Mouse (Mus musculus): Measurements from ENCODE around the gene Dnajc28. TPM values are rescaled to one million over a fixed set of nuclear protein-coding genes. Genes with fewer than 3 reads are reported as not detected.

The Dnajc28 gene
- polyA plus RNA-seq, 1 experiment from 2014 or later: 4.0 TPM

DNA sequence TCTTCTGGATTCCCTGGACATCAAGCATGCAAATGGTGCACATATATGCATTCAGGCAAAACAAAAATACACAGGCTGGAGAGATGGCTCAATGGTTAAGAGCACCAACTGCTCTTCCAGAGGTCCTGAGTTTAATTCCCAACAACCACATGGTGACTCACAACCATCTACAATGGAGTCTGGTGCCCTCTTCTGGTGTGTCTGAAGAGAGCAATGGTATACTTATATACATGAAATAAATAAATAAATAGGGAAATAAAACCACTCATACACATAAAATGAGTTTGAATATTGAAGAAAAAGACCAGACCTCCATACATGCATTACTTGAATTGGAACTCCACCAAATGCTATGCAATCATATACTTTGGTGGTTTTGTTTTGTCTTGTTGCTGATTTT is 19.6 kb downstream of the Dnajc28 start:
- H3K9me3 ChIP-seq (replicated peaks): no peaks in the 10 kb centered on the region
- peaks cover 38% of the 10 kb centered on the region for H3K27me3 ChIP-seq (ENCODE audit: low read depth, poor library complexity, severe bottlenecking)
- no peak overlapping the region for H3K4me3 ChIP-seq
- peaks cover 20% of the 10 kb centered on the region for H3K4me1 ChIP-seq
- no peak overlapping the region for H3K27ac ChIP-seq (replicated peaks)
- no peak for DNase-seq (ENCODE audit: low spot score)
- no peaks in the 10 kb centered on the region for H3K36me3 ChIP-seq

DNA sequence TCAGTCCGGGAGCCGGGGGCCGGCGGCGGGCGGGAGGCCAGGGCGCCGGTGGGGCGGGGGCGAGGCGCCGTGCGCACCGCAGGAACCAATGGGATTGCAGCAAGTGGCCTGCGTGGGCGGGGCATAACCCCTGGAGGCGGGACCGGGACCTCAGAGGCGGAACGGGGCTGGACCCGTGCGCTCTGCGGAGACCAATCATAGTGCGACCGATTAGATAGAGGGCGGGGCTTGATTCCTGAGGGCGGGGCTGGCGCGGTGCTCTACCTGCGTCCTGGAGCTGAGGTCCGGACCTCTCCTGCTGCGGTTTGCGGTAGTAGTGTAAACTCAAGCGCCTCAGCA is 21.2 kb downstream of the Dnajc28 start, which contains the start of gene Tmem50b:
Gene Tmem50b (minus strand): TSS at position 129 of the 339 bp plus-strand sequence.
- DNase-seq (ENCODE audit: low spot score): peak; percentile 98
- H3K4me3 ChIP-seq: peak within 1 kb of the TSS; percentile 93
- WGBS: under 1% methylated on average over 34 of the region's 34 CpGs
- no peaks in the 10 kb centered on the region for H3K9me3 ChIP-seq (replicated peaks)
- H3K4me1 ChIP-seq: peaks cover 20% of the 10 kb centered on the region
- H3K36me3 ChIP-seq: 0 out of 2 replicates have a peak, but pooled peaks cover 3% of the 10 kb centered on the region
- peak within 1 kb of the TSS; percentile 86 for H3K27ac ChIP-seq (replicated peaks)
- peaks cover 38% of the 10 kb centered on the region for H3K27me3 ChIP-seq (ENCODE audit: low read depth, poor library complexity, severe bottlenecking)

DNA sequence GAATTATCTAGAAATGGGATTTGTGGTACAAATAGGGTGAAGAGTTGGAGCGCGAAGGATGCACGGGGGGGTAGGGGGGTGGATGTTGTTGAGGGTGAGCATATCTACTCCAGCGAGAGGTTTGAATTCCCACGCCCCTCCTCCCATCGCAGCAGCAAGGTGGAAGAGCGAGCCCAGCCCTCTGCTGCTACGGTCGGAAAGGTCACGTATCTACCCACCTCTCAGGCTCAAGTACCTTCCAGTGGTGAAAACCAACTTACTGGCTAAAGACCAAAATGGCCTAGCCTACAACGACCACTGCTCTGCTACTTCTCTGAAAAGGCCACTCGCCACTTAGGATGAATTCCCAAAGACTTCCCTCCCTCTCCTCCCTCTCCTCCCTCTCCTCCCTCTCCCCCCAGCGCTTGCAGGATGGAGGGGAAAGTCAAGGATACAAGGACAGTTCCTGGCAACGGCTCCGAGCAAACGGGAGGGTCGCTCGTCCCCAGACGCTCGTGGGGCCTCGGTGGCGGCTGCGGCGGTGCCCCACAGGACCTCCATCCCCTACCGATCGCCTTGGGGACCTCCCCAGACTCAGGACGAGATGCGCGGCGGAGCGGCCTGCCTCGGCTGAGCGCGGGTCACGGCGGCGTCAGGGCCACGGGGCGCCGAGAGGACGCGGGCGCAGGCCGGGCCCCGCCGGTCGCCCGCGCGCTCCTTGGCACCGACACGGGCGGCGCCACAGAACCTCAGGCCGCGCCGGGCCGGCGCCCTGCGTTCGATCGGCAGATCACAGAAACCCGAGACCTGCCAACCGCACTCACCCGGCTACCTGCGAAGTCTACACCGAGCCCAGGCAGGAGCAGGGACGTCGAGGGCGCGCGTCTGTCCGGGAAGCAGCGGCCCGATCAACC is 21.8 kb downstream of the Dnajc28 start:
- H3K4me1 ChIP-seq: peaks cover 20% of the 10 kb centered on the region
- H3K27ac ChIP-seq (replicated peaks): peak overlapping the region; percentile 86
- H3K27me3 ChIP-seq (ENCODE audit: low read depth, poor library complexity, severe bottlenecking): peaks cover 38% of the 10 kb centered on the region
- H3K9me3 ChIP-seq (replicated peaks): no peaks in the 10 kb centered on the region
- WGBS: under 1% methylated on average over 75 of the region's 75 CpGs
- peak overlapping the region; percentile 93 for H3K4me3 ChIP-seq
- peak; percentile 70 for DNase-seq (ENCODE audit: low spot score)
- 0 out of 2 replicates have a peak, but pooled peaks cover 5% of the 10 kb centered on the region for H3K36me3 ChIP-seq

GRCm38 (mm10) chr16:91596397-91596778 is 22.4 kb downstream of the Dnajc28 start:
- DNase-seq (ENCODE audit: low spot score): no peak
- WGBS: 23% methylated on average over 9 of the region's 9 CpGs
- 0 out of 2 replicates have a peak, but pooled peaks cover 5% of the 10 kb centered on the region for H3K36me3 ChIP-seq
- H3K27me3 ChIP-seq (ENCODE audit: low read depth, poor library complexity, severe bottlenecking): peaks cover 38% of the 10 kb centered on the region
- H3K4me1 ChIP-seq: peaks cover 20% of the 10 kb centered on the region
- peak overlapping the region; percentile 93 for H3K4me3 ChIP-seq
- no peaks in the 10 kb centered on the region for H3K9me3 ChIP-seq (replicated peaks)
- peak overlapping the region; percentile 86; the same call in 1 of the 2 replicates for H3K27ac ChIP-seq (replicated peaks)

DNA sequence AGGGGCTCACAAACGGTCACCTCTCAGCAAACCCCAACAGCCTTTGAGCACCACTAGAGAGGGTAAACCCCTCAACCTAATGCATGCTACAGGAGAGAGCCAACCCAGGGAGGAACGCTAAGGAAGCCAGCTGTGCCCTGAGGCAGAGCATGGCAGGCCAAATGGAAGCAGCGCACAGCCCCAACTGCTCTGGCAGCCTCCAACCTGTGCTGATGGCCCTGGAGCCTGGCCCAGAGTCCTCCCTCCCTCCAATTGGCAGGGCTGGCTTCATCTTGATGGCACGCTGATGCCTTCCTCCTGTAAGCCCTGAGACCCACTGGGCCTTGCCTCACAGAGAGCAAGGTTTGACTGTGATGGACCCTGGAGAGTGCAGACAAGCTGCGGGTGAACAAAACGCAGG is 23.8 kb downstream of the Dnajc28 start:
- Histone ChIP-seq H3K36me3 (0 out of 2 replicates have a peak, but pooled peaks cover 5% of the 10 kb centered on the region), H3K27me3 (ENCODE audit: low read depth, poor library complexity, severe bottlenecking) (peaks cover 38% of the 10 kb centered on the region), H3K4me1 (peaks cover 20% of the 10 kb centered on the region), H3K4me3 (no peak overlapping the region), H3K9me3 (replicated peaks) (no peaks in the 10 kb centered on the region), H3K27ac (replicated peaks) (no peak overlapping the region)
- 86% methylated on average over 6 of the region's 6 CpGs for WGBS
- no peak for DNase-seq (ENCODE audit: low spot score)

- 85% methylated on average over 3 of the region's 3 CpGs for WGBS
- Histone ChIP-seq H3K4me3 (no peak overlapping the region), H3K9me3 (replicated peaks) (no peaks in the 10 kb centered on the region), H3K27ac (replicated peaks) (no peak overlapping the region), H3K27me3 (ENCODE audit: low read depth, poor library complexity, severe bottlenecking) (peaks cover 27% of the 10 kb centered on the region), H3K4me1 (peaks cover 26% of the 10 kb centered on the region), H3K36me3 (0 out of 2 replicates have a peak, but pooled peaks cover 5% of the 10 kb centered on the region)
- no peak for DNase-seq (ENCODE audit: low spot score)
Measured at GRCm38 (mm10) chr16:91593262-91593661, 25.6 kb downstream of the Dnajc28 start.

GRCm38 (mm10) chr16:91592162-91592561 is 26.7 kb downstream of the Dnajc28 start:
- Histone ChIP-seq H3K27me3 (ENCODE audit: low read depth, poor library complexity, severe bottlenecking) (peaks cover 21% of the 10 kb centered on the region), H3K9me3 (replicated peaks) (no peaks in the 10 kb centered on the region), H3K4me1 (peaks cover 21% of the 10 kb centered on the region), H3K27ac (replicated peaks) (no peak overlapping the region), H3K4me3 (no peak overlapping the region), H3K36me3 (0 out of 2 replicates have a peak, but pooled peaks cover 5% of the 10 kb centered on the region)
- DNase-seq (ENCODE audit: low spot score): no peak
- WGBS: 76% methylated on average over 8 of the region's 8 CpGs

DNA sequence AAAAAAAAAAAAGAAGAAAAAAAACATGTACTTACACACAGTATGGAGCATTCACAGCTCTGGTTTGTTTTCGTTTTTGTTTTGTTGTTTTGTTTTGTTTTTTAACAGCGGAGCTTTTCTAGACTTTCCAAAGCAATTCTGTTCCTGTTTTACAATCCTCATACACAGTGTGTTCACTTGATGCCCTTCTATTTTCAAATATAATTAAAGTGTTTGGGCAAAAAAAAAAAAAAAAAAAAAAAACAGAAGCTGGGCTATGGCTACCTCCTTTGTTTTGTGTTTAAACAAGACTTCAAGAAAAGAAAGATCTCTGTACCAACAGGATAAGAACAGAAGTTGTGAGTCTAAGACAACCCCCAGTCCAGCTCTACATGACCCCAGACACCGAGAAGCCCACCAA is 30.1 kb downstream of the Dnajc28 start:
- Histone ChIP-seq H3K27me3 (ENCODE audit: low read depth, poor library complexity, severe bottlenecking) (no peaks in the 10 kb centered on the region), H3K36me3 (peaks cover 25% of the 10 kb centered on the region), H3K4me1 (peaks cover 6% of the 10 kb centered on the region), H3K27ac (replicated peaks) (no peak overlapping the region), H3K4me3 (no peak overlapping the region), H3K9me3 (replicated peaks) (no peaks in the 10 kb centered on the region)
- no peak for DNase-seq (ENCODE audit: low spot score)
- 85% methylated on average over 3 of the region's 3 CpGs for WGBS

DNA sequence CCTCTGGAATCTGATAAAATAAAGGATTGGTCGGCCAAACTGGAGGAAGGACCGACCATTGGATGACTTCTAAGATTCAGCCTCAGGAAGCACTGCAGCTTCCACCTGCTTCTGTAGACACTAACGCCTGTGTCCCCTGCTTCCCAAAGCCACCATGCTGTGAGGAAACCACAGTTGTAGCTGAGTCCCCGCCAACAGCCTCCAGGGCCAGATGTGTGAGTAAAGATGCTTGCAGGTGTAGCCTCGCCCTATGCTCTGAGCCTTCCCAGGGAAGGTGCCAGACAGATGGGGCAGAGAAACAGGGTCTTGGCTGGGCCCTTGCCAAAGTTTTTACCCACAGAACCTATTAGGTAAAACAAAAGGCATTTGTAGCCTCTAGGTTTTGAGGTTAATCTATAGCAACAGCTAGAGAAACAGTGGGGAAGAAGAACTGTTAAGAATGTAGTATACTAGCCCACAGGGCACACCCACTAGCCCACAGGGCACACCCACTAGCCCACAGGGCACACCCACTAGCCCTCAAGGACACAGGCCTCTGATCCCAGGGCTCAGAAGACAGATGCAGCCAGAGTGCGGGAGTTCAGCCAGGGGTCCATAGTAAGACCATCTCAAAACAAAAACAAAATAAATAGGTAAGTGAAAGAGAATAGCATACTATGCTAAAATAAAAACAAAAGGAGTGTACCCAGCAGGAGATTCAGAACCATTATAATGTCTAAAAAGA is 30.9 kb downstream of the Dnajc28 start:
- no peak overlapping the region for H3K27ac ChIP-seq (replicated peaks)
- DNase-seq (ENCODE audit: low spot score): no peak
- H3K4me1 ChIP-seq: peaks cover 6% of the 10 kb centered on the region
- H3K4me3 ChIP-seq: no peak overlapping the region
- H3K9me3 ChIP-seq (replicated peaks): no peaks in the 10 kb centered on the region
- 66% methylated on average over 6 of the region's 6 CpGs for WGBS
- H3K36me3 ChIP-seq: peaks cover 27% of the 10 kb centered on the region
- no peaks in the 10 kb centered on the region for H3K27me3 ChIP-seq (ENCODE audit: low read depth, poor library complexity, severe bottlenecking)

DNA sequence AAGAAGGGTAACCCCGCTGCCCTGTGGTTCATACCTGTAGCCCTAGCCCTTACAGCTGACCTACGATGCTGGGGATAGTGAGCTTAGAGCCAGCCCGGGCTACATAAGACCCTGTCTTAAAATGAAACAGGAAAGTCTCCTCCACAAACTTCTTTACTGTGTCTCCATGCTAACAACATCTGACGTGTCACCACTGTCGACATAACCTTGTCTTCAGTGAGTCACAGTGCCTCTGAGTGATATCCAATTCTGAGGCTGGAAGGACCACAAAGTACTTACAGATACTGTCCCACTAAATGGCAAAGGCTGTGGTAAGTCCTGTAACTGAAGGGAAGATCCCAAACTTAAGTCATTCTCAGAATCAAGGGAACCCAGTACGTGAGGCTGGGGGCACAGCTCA is 32.6 kb downstream of the Dnajc28 start:
- no peak for DNase-seq (ENCODE audit: low spot score)
- Histone ChIP-seq H3K4me3 (no peak overlapping the region), H3K27me3 (ENCODE audit: low read depth, poor library complexity, severe bottlenecking) (no peaks in the 10 kb centered on the region), H3K27ac (replicated peaks) (no peak overlapping the region), H3K9me3 (replicated peaks) (no peaks in the 10 kb centered on the region), H3K36me3 (peaks cover 33% of the 10 kb centered on the region), H3K4me1 (peaks cover 6% of the 10 kb centered on the region)
- 91% methylated on average over 6 of the region's 6 CpGs for WGBS

DNA sequence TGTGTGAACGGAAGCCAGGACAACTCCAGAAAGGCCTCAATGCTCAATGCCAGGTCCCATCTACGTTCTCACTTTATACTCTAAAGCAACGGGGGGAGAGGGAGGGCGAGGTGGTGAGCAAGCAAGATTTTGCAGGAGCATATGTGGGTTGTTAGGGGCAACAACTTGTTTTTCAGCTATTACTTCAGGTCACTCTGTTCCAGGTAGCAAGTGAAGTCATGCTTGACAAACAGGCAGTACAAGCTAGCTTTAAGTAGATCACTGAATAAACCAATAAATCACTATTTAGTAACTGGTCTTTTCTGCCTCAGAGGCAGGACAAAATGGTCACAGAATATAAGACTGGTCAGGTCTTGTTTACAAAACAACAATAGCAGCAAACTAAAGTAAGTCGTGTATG is 33.2 kb downstream of the Dnajc28 start:
- DNase-seq (ENCODE audit: low spot score): no peak
- Histone ChIP-seq H3K9me3 (replicated peaks) (no peaks in the 10 kb centered on the region), H3K27me3 (ENCODE audit: low read depth, poor library complexity, severe bottlenecking) (no peaks in the 10 kb centered on the region), H3K36me3 (peaks cover 40% of the 10 kb centered on the region), H3K4me3 (no peak overlapping the region), H3K4me1 (peaks cover 6% of the 10 kb centered on the region), H3K27ac (replicated peaks) (no peak overlapping the region)
- WGBS: 91% methylated on average over 5 of the region's 5 CpGs

GRCm38 (mm10) chr16:91582307-91582706 is 36.5 kb downstream of the Dnajc28 start:
- no peak overlapping the region for H3K4me3 ChIP-seq
- DNase-seq (ENCODE audit: low spot score): no peak
- H3K36me3 ChIP-seq: peaks cover 56% of the 10 kb centered on the region
- H3K4me1 ChIP-seq: no peaks in the 10 kb centered on the region
- H3K27me3 ChIP-seq (ENCODE audit: low read depth, poor library complexity, severe bottlenecking): no peaks in the 10 kb centered on the region
- H3K9me3 ChIP-seq (replicated peaks): no peaks in the 10 kb centered on the region
- WGBS: 83% methylated on average over 2 of the region's 2 CpGs
- H3K27ac ChIP-seq (replicated peaks): no peak overlapping the region

Data from midbrain, embryonic 10.5 days (tissue).